Mouse (Mus musculus): ENCODE measurements at regions not wholly inside any gene's neighbourhood (a gene's known extent, or its start where the extent isn't known, plus 50 kb on each side); places are given as distances from the start of the nearest gene placed in this dataset.
"Not testable (repeated sequence)": the region's sequence is repeated elsewhere in the genome, so short reads cannot be mapped to it uniquely, and the experiment has no call there.

GRCm38 (mm10) chr10:99320797-99321196 lies 57.8 kb downstream of the Dusp6 start:
- DNase-seq (ENCODE audit: low spot score) = no peak

GRCm38 (mm10) chr10:99323358-99323757 lies 60.3 kb downstream of the Dusp6 start:
- DNase-seq (ENCODE audit: low spot score) = no peak

GRCm38 (mm10) chr10:99327501-99327900 lies 64.5 kb downstream of the Dusp6 start:
- no peak for DNase-seq (ENCODE audit: low spot score)

- DNase-seq (ENCODE audit: low spot score) = no peak
Observed at GRCm38 (mm10) chr10:99328568-99328967, 65.5 kb downstream of the Dusp6 start.

GRCm38 (mm10) chr10:99329469-99329868 lies 66.4 kb downstream of the Dusp6 start:
- no peak for DNase-seq (ENCODE audit: low spot score)

- DNase-seq (ENCODE audit: low spot score) = no peak
Observed at GRCm38 (mm10) chr10:99330519-99330918, 67.5 kb downstream of the Dusp6 start.

- DNase-seq (ENCODE audit: low spot score) = no peak
Observed at GRCm38 (mm10) chr10:99331876-99332275, 68.8 kb downstream of the Dusp6 start.

- DNase-seq (ENCODE audit: low spot score) = no peak
Observed at GRCm38 (mm10) chr10:99333831-99334230, 70.8 kb downstream of the Dusp6 start.

- DNase-seq (ENCODE audit: low spot score) = no peak
Observed at GRCm38 (mm10) chr10:99336091-99336490, 73.1 kb downstream of the Dusp6 start.

GRCm38 (mm10) chr10:99338790-99339189 lies 75.8 kb downstream of the Dusp6 start:
- DNase-seq (ENCODE audit: low spot score) = not testable (repeated sequence)

GRCm38 (mm10) chr10:99339291-99339912 lies 76.4 kb downstream of the Dusp6 start:
- DNase-seq (ENCODE audit: low spot score) = not testable (repeated sequence)

GRCm38 (mm10) chr10:99340057-99340456 lies 77.0 kb downstream of the Dusp6 start:
- not testable (repeated sequence) for DNase-seq (ENCODE audit: low spot score)

- DNase-seq (ENCODE audit: low spot score) = no peak
Observed at GRCm38 (mm10) chr10:99349125-99349716, 86.2 kb downstream of the Dusp6 start.

- peak; percentile 27 for DNase-seq (ENCODE audit: low spot score)
Observed at GRCm38 (mm10) chr10:99353541-99354292, 90.7 kb downstream of the Dusp6 start.

- DNase-seq (ENCODE audit: low spot score) = no peak
Observed at GRCm38 (mm10) chr10:99354352-99354751, 91.3 kb downstream of the Dusp6 start.

GRCm38 (mm10) chr10:99355303-99355702 lies 92.3 kb downstream of the Dusp6 start:
- no peak for DNase-seq (ENCODE audit: low spot score)

GRCm38 (mm10) chr10:99356221-99356620 lies 93.2 kb downstream of the Dusp6 start:
- no peak for DNase-seq (ENCODE audit: low spot score)

GRCm38 (mm10) chr10:99356883-99357282 lies 93.9 kb downstream of the Dusp6 start:
- DNase-seq (ENCODE audit: low spot score) = no peak

- no peak for DNase-seq (ENCODE audit: low spot score)
Observed at GRCm38 (mm10) chr10:99357347-99357746, 94.3 kb downstream of the Dusp6 start.

GRCm38 (mm10) chr10:99358256-99358655 lies 95.2 kb downstream of the Dusp6 start:
- no peak for DNase-seq (ENCODE audit: low spot score)

GRCm38 (mm10) chr10:99359439-99359866 lies 96.4 kb downstream of the Dusp6 start:
- no peak for DNase-seq (ENCODE audit: low spot score)

- not testable (repeated sequence) for DNase-seq (ENCODE audit: low spot score)
Observed at GRCm38 (mm10) chr10:99360601-99361000, 97.6 kb downstream of the Dusp6 start.

- no peak for DNase-seq (ENCODE audit: low spot score)
Observed at GRCm38 (mm10) chr10:99366162-99366561, 103.1 kb downstream of the Dusp6 start.

Data from yolk sac, embryonic 10.5 days (tissue).